Mouse (Mus musculus) forebrain, embryonic 16.5 days (tissue): ENCODE results near the gene Med26. TPM values are rescaled to one million over a fixed set of nuclear protein-coding genes. Genes with fewer than 3 reads are reported as not detected.

Experiments used
- ATAC-seq: fragments of 200-750 bp; cut with Nextera tagmentation; 2 replicates; pipeline ENCODE4 v1.8.0; 2017; ENCODE audit warnings: mild to moderate bottlenecking, moderate library complexity
- H3K27ac ChIP-seq: fragments of 300-500 bp; sonication (generic); 2 replicates; pipeline ENCODE4 v1.5.1; 2014; ENCODE audit warnings: low read length, control low read depth
- H3K27me3 ChIP-seq: fragments of 300-500 bp; sonication (generic); replicated peaks from 2 replicates; pipeline ENCODE4 v1.6.1; 2014; ENCODE audit warnings: low read length; ENCODE audit not compliant: control insufficient read depth, insufficient read depth
- H3K36me3 ChIP-seq: fragments of 300-500 bp; sonication (generic); 2 replicates; pipeline ENCODE4 v1.6.1; 2014; ENCODE audit not compliant: control insufficient read depth, insufficient read depth
- H3K4me1 ChIP-seq: fragments of 300-500 bp; sonication (generic); replicated peaks from 2 replicates; pipeline ENCODE4 v1.6.1; 2014; ENCODE audit warnings: low read length; ENCODE audit not compliant: control insufficient read depth, insufficient read depth
- H3K4me2 ChIP-seq: fragments of 300-500 bp; sonication (generic); 2 replicates; pipeline ENCODE4 v1.6.1; 2014; ENCODE audit warnings: mild to moderate bottlenecking, low read length, control low read depth
- H3K4me3 ChIP-seq: fragments of 300-500 bp; sonication (generic); replicated peaks from 2 replicates; pipeline ENCODE4 v1.5.1; 2014; ENCODE audit warnings: mild to moderate bottlenecking, low read length, control low read depth
- H3K9ac ChIP-seq: fragments of 300-500 bp; sonication (generic); replicated peaks from 2 replicates; pipeline ENCODE4 v1.6.1; 2014; ENCODE audit warnings: low read depth, low read length, control low read depth
- H3K9me3 ChIP-seq: fragments of 300-500 bp; sonication (generic); 2 replicates; pipeline ENCODE4 v1.6.1; 2016; ENCODE audit warnings: low read length; ENCODE audit not compliant: control insufficient read depth
- WGBS: fragments of 180-500 bp; shearing (Covaris S2); extraction: QIAGEN DNeasy Blood & Tissue Kit; methylation state at CpG from one replicate; pipeline ENCODE4 v1.1.7; 2014; 5-methylcytosine and 5-hydroxymethylcytosine counted together
- microRNA-seq: library from miRNA; unstranded; fragments of <30 nt; microRNA quantifications from one replicate; pipeline ENCODE4, GENCODE M21; 2017
- polyA plus RNA-seq: library from polyadenylated mRNA; unstranded; fragments of >200 nt; fragmentation: Nextera tagmentation; extraction: Ambion mirVana; gene quantifications from 2 replicates; pipeline ENCODE4 v1.2.1, GENCODE M21; 2015

Med26 gene
- polyA plus RNA-seq, 1 experiment from 2014 or later, result 21.6 TPM

DNA sequence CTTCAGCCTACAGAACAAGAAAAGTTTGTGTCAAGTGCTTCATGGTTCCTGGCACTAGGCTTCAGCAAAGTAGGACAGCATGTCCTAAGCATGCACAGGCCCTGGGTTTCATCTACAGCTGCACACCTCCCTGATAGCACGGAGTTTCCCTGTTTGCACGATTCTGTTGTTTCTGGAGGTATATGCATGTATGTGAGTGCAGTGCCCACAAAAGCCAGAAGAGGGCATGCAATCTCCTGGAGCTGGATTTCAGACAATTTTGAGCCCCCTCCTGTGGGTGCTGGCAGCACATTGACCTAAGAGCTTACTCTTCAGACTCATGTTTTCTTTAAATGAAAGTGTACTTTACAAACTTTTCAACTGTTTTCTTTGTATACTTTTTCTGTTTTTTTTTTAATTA is 94.2 kb downstream of the Med26 start:
- 94% methylated on average over 2 of the region's 2 CpGs for WGBS
- H3K36me3 ChIP-seq, result peaks cover 25% of the 10 kb centered on the region

DNA sequence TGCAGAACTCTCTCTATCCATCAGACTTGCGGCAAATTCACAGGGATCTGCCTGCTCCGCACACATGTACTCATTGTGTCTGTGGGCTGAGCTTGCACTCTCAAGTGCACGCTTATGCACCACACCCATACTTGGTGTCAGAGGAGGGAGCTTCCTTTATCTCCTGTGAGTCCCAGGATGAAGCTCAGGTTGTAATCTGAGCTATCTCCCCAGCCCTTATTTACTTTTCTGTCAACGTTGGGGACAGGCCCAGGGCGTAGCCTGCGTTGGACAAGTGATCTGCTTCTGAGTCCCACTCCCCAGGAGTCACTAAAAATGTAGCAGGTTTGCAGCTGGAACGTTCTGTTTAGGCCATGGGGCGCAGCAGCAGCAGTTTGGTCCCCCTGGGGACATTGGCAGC is 96.6 kb downstream of the Med26 start:
- Histone ChIP-seq H3K36me3 (peaks cover 20% of the 10 kb centered on the region), H3K4me2 (no peak overlapping the region), H3K27ac (no peak overlapping the region), H3K9me3 (no peaks in the 10 kb centered on the region), H3K9ac (no peak overlapping the region), H3K4me1 (peaks cover 5% of the 10 kb centered on the region; the same call in 1 of the 2 replicates), H3K4me3 (no peak overlapping the region), H3K27me3 (no peaks in the 10 kb centered on the region)
- ATAC-seq, result no peak
- WGBS, result 91% methylated on average over 8 of the region's 8 CpGs

More for the DNA sequence above, 94.2 kb downstream of the Med26 start:
- H3K27ac ChIP-seq, result no peak overlapping the region
- H3K27me3 ChIP-seq, result no peaks in the 10 kb centered on the region
- H3K4me1 ChIP-seq, result no peaks in the 10 kb centered on the region
- ATAC-seq, result no peak
- no peak overlapping the region for H3K4me3 ChIP-seq
- no peak overlapping the region for H3K4me2 ChIP-seq
- H3K9me3 ChIP-seq, result no peaks in the 10 kb centered on the region
- H3K9ac ChIP-seq, result no peak overlapping the region

DNA sequence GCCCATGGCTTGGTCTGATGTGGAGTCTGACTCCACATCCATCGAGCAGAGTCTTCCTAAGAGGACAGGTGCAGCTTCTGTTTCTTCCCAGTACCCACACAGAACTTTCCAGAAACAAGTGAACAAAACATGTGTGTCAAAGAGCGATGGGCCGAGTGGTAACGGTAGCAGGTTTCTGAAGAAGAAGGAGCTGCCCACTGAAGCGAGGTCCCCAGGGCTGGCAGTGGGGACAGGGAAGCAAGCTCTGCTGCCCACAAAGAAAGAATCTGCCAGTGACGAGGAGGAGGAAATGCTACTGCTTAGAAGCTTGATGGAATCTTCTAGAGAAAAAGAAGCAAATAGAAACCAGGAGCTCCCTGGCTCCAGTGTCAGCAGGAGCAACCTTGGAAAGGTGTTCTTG is 103.0 kb downstream of the Med26 start:
- H3K4me2 ChIP-seq, result no peak overlapping the region
- no peak overlapping the region for H3K27ac ChIP-seq
- no peaks in the 10 kb centered on the region for H3K27me3 ChIP-seq
- H3K36me3 ChIP-seq, result peaks cover 2% of the 10 kb centered on the region; the same call in 1 of the 2 replicates
- WGBS, result 91% methylated on average over 6 of the region's 6 CpGs
- no peak for ATAC-seq
- peaks cover 15% of the 10 kb centered on the region for H3K4me1 ChIP-seq
- no peak overlapping the region for H3K4me3 ChIP-seq
- no peak overlapping the region for H3K9ac ChIP-seq
- no peaks in the 10 kb centered on the region for H3K9me3 ChIP-seq

Small RNA genes lying within 50 kb of the gene (microRNA-seq; reads per million reads assigned to microRNA genes)
- gene Gm28019 (not detected), gene Mir7068 (1.7 reads per million)

Other genes starting within 250 kb of the Med26 start
- 16.5 and 25.7 TPM in 2 replicates for gene Gm10282, start 243.0 kb downstream of the Med26 start, polyA plus RNA-seq
- gene Klf2, start 229.2 kb downstream of the Med26 start, polyA plus RNA-seq, result 3.2 and 3.8 TPM in 2 replicates
- 67.3 and 68.0 TPM in 2 replicates for gene Eps15l1, start 126.8 kb downstream of the Med26 start, polyA plus RNA-seq
- gene Calr3, start 104.4 kb downstream of the Med26 start, polyA plus RNA-seq, result 1.1 and 1.3 TPM in 2 replicates
- 21.4 and 24.5 TPM in 2 replicates for gene 1700030K09Rik, start 104.4 kb downstream of the Med26 start, polyA plus RNA-seq
- gene Cherp, start 73.0 kb downstream of the Med26 start, polyA plus RNA-seq, result 48.2 and 58.2 TPM in 2 replicates
- 9.8 and 10.2 TPM in 2 replicates for gene Slc35e1, start 55.7 kb downstream of the Med26 start, polyA plus RNA-seq
- 129 and 139 TPM in 2 replicates for gene Smim7, start 22.8 kb upstream of the Med26 start, polyA plus RNA-seq
- gene Tmem38a, start 23.8 kb upstream of the Med26 start, polyA plus RNA-seq, result 18.2 and 19.6 TPM in 2 replicates
- gene Nwd1, start 98.4 kb upstream of the Med26 start, polyA plus RNA-seq, result 1.9 and 2.0 TPM in 2 replicates
- 192 and 208 TPM in 2 replicates for gene Sin3b, start 175.0 kb upstream of the Med26 start, polyA plus RNA-seq
- gene F2rl3, start 213.6 kb upstream of the Med26 start, polyA plus RNA-seq, result 0.19 and 0.41 TPM in 2 replicates